Mouse (Mus musculus): Measurements from ENCODE around the gene Esrrg. TPM values are rescaled to one million over a fixed set of nuclear protein-coding genes. Genes with fewer than 3 reads are reported as not detected.

Esrrg gene
- polyA plus RNA-seq, 1 experiment from 2014 or later: 5.0 TPM

GRCm38 (mm10) chr1:188031276-188031675, 422.7 kb downstream of the Esrrg start:
- no peak overlapping the region for H3K4me3 ChIP-seq (ENCODE audit: low read depth, low read length)
- H3K4me2 ChIP-seq (ENCODE audit: low read depth, low read length, severe bottlenecking): no peak overlapping the region
- H3K27me3 ChIP-seq (ENCODE audit: control insufficient read depth, insufficient read depth, low read length): no peaks in the 10 kb centered on the region
- no peaks in the 10 kb centered on the region; the same call in 1 of the 2 replicates for H3K4me1 ChIP-seq (replicated peaks; ENCODE audit: control insufficient read depth, insufficient read depth, low read length)
- ATAC-seq (replicated peaks; ENCODE audit: low FRiP score) (no peak), DNase-seq (ENCODE audit: low spot score) (no peak)
- no peak overlapping the region for H3K9ac ChIP-seq (ENCODE audit: low read length)
- no peak overlapping the region for H3K27ac ChIP-seq (ENCODE audit: low read depth, low read length)
- no peaks in the 10 kb centered on the region for H3K36me3 ChIP-seq (ENCODE audit: control insufficient read depth, insufficient read depth, low read length)
- WGBS: 17% methylated on average over 4 of the region's 4 CpGs
- no peaks in the 10 kb centered on the region for H3K9me3 ChIP-seq (ENCODE audit: control insufficient read depth, low read length)

DNA sequence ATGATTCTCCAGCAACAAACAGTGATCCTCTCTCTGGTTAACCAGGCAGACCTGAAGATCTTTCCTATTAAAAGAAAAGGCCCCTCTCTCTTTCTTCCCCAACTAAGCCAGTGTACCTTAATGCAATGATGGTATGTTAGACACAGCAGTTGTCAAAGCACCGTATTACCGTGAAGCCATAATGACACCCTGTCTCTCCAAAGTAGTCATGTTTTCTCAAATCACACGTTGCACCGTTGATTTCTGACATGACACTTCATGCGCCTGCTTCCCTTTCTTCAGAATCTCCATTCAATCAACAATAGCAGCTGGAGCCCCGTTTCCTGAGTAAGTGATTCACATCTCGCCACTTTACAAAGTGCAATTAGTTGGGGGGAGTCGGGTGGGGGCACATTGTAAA, 427.4 kb downstream of the Esrrg start:
- ATAC-seq (replicated peaks; ENCODE audit: low FRiP score) (no peak), DNase-seq (ENCODE audit: low spot score) (no peak)
- H3K9me3 ChIP-seq (ENCODE audit: control insufficient read depth, low read length): no peaks in the 10 kb centered on the region
- no peak overlapping the region for H3K4me3 ChIP-seq (ENCODE audit: low read depth, low read length)
- 65% methylated on average over 8 of the region's 8 CpGs for WGBS
- H3K27me3 ChIP-seq (ENCODE audit: control insufficient read depth, insufficient read depth, low read length): no peaks in the 10 kb centered on the region
- H3K27ac ChIP-seq (ENCODE audit: low read depth, low read length): no peak overlapping the region
- no peaks in the 10 kb centered on the region; the same call in 1 of the 2 replicates for H3K4me1 ChIP-seq (replicated peaks; ENCODE audit: control insufficient read depth, insufficient read depth, low read length)
- no peaks in the 10 kb centered on the region for H3K36me3 ChIP-seq (ENCODE audit: control insufficient read depth, insufficient read depth, low read length)
- H3K4me2 ChIP-seq (ENCODE audit: low read depth, low read length, severe bottlenecking): no peak overlapping the region
- H3K9ac ChIP-seq (ENCODE audit: low read length): no peak overlapping the region

GRCm38 (mm10) chr1:188046691-188047121, 438.1 kb downstream of the Esrrg start:
- peak; percentile 45 for DNase-seq (ENCODE audit: low spot score)
- H3K27ac ChIP-seq (ENCODE audit: low read depth, low read length): no peak overlapping the region
- H3K9ac ChIP-seq (ENCODE audit: low read length): no peak overlapping the region
- H3K4me2 ChIP-seq (ENCODE audit: low read depth, low read length, severe bottlenecking): no peak overlapping the region
- ATAC-seq (replicated peaks; ENCODE audit: low FRiP score): no peak
- no peaks in the 10 kb centered on the region for H3K36me3 ChIP-seq (ENCODE audit: control insufficient read depth, insufficient read depth, low read length)
- no peaks in the 10 kb centered on the region for H3K4me1 ChIP-seq (replicated peaks; ENCODE audit: control insufficient read depth, insufficient read depth, low read length)
- no peaks in the 10 kb centered on the region for H3K27me3 ChIP-seq (ENCODE audit: control insufficient read depth, insufficient read depth, low read length)
- WGBS: 68% methylated on average over 6 of the region's 6 CpGs
- H3K9me3 ChIP-seq (ENCODE audit: control insufficient read depth, low read length): no peaks in the 10 kb centered on the region
- no peak overlapping the region for H3K4me3 ChIP-seq (ENCODE audit: low read depth, low read length)

- Histone ChIP-seq H3K4me2 (ENCODE audit: low read depth, low read length, severe bottlenecking) (no peak overlapping the region), H3K4me3 (ENCODE audit: low read depth, low read length) (no peak overlapping the region), H3K36me3 (ENCODE audit: control insufficient read depth, insufficient read depth, low read length) (no peaks in the 10 kb centered on the region), H3K4me1 (replicated peaks; ENCODE audit: control insufficient read depth, insufficient read depth, low read length) (no peaks in the 10 kb centered on the region), H3K9me3 (ENCODE audit: control insufficient read depth, low read length) (no peaks in the 10 kb centered on the region), H3K27me3 (ENCODE audit: control insufficient read depth, insufficient read depth, low read length) (no peaks in the 10 kb centered on the region), H3K9ac (ENCODE audit: low read length) (no peak overlapping the region), H3K27ac (ENCODE audit: low read depth, low read length) (no peak overlapping the region)
- 83% methylated on average over 3 of the region's 3 CpGs for WGBS
- peak; percentile 45 for DNase-seq (ENCODE audit: low spot score)
- no peak for ATAC-seq (replicated peaks; ENCODE audit: low FRiP score)
Measured at GRCm38 (mm10) chr1:188047148-188047547, 438.6 kb downstream of the Esrrg start.

DNA sequence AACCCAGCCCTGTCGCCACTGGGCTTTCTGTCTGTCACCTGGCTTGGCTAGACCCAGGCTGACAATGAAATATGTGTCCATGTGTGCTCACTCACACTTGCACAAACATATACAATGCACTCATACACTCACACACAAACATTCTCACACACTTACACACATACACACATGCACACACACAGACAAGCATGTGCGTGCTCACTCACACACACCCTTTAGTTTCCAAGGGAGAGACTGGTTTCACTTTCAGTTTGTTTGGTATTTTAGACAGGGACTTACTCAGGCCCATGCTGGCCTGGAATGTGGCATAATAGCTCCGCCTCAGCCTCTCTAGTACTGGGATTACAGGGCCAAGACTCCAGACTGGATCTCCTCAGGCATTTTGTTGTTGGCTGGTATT, 447.3 kb downstream of the Esrrg start:
- no peaks in the 10 kb centered on the region for H3K4me1 ChIP-seq (replicated peaks; ENCODE audit: control insufficient read depth, insufficient read depth, low read length)
- H3K9me3 ChIP-seq (ENCODE audit: control insufficient read depth, low read length): no peaks in the 10 kb centered on the region
- WGBS: 77% methylated on average over 3 of the region's 3 CpGs
- no peak overlapping the region for H3K9ac ChIP-seq (ENCODE audit: low read length)
- no peak overlapping the region for H3K27ac ChIP-seq (ENCODE audit: low read depth, low read length)
- no peak overlapping the region for H3K4me2 ChIP-seq (ENCODE audit: low read depth, low read length, severe bottlenecking)
- DNase-seq (ENCODE audit: low spot score) (peak; percentile 26), ATAC-seq (replicated peaks; ENCODE audit: low FRiP score) (no peak)
- no peaks in the 10 kb centered on the region for H3K27me3 ChIP-seq (ENCODE audit: control insufficient read depth, insufficient read depth, low read length)
- H3K36me3 ChIP-seq (ENCODE audit: control insufficient read depth, insufficient read depth, low read length): no peaks in the 10 kb centered on the region
- no peak overlapping the region for H3K4me3 ChIP-seq (ENCODE audit: low read depth, low read length)

DNA sequence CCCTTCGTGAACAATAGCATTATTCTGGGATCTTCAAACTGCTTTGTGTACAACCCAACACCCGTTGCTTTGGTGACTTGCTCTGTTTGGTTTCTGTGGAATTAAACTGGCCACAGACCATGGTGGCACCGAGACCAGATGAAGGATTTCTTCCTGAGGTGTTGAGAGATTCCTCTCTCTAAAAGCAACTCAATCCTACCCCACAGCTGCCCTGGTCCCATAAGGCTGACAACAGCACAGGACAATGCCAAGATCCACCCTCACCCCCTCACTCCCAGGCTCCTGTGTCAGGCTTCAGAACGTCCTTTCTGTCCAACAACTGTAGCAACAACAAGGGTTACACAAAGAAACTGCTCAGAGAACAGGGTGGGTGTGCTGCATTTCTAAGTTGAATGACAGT, 449.3 kb downstream of the Esrrg start:
- H3K9ac ChIP-seq (ENCODE audit: low read length): no peak overlapping the region
- H3K27ac ChIP-seq (ENCODE audit: low read depth, low read length): no peak overlapping the region
- no peaks in the 10 kb centered on the region for H3K36me3 ChIP-seq (ENCODE audit: control insufficient read depth, insufficient read depth, low read length)
- no peak overlapping the region for H3K4me3 ChIP-seq (ENCODE audit: low read depth, low read length)
- no peaks in the 10 kb centered on the region for H3K27me3 ChIP-seq (ENCODE audit: control insufficient read depth, insufficient read depth, low read length)
- H3K4me1 ChIP-seq (replicated peaks; ENCODE audit: control insufficient read depth, insufficient read depth, low read length): no peaks in the 10 kb centered on the region
- no peak overlapping the region for H3K4me2 ChIP-seq (ENCODE audit: low read depth, low read length, severe bottlenecking)
- WGBS: 69% methylated on average over 4 of the region's 4 CpGs
- no peak for ATAC-seq (replicated peaks; ENCODE audit: low FRiP score)
- no peaks in the 10 kb centered on the region for H3K9me3 ChIP-seq (ENCODE audit: control insufficient read depth, low read length)
- DNase-seq (ENCODE audit: low spot score): no peak

DNA sequence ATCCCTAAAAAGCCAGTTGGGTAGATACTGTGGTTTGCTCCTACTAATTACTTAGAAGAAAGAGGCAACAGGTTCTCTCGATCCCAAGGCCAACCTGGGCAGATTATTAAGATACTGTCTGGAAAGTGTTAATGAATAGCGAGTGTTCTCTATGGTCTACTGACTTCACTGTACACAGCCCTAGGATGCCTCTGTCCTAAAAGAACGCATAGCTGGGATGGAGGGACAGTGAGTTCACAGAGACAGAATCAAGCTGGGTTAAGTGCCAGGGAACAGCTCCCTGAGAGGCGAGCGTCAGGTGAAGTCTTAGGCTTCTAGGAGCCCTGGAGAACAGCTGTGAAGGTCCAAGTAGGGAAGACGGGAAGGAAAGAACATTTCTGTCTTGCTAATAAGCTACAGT, 450.4 kb downstream of the Esrrg start:
- DNase-seq (ENCODE audit: low spot score) (no peak), ATAC-seq (replicated peaks; ENCODE audit: low FRiP score) (no peak)
- H3K36me3 ChIP-seq (ENCODE audit: control insufficient read depth, insufficient read depth, low read length): no peaks in the 10 kb centered on the region
- no peaks in the 10 kb centered on the region for H3K4me1 ChIP-seq (replicated peaks; ENCODE audit: control insufficient read depth, insufficient read depth, low read length)
- H3K9ac ChIP-seq (ENCODE audit: low read length): no peak overlapping the region
- H3K27me3 ChIP-seq (ENCODE audit: control insufficient read depth, insufficient read depth, low read length): no peaks in the 10 kb centered on the region
- no peak overlapping the region for H3K27ac ChIP-seq (ENCODE audit: low read depth, low read length)
- no peaks in the 10 kb centered on the region for H3K9me3 ChIP-seq (ENCODE audit: control insufficient read depth, low read length)
- H3K4me2 ChIP-seq (ENCODE audit: low read depth, low read length, severe bottlenecking): no peak overlapping the region
- no peak overlapping the region for H3K4me3 ChIP-seq (ENCODE audit: low read depth, low read length)
- 89% methylated on average over 6 of the region's 6 CpGs for WGBS

- ATAC-seq (replicated peaks; ENCODE audit: low FRiP score): no peak
- no peaks in the 10 kb centered on the region for H3K4me1 ChIP-seq (replicated peaks; ENCODE audit: control insufficient read depth, insufficient read depth, low read length)
- DNase-seq (ENCODE audit: low spot score): peak; percentile 31
- H3K9ac ChIP-seq (ENCODE audit: low read length): no peak overlapping the region
- H3K4me3 ChIP-seq (ENCODE audit: low read depth, low read length): no peak overlapping the region
- no peak overlapping the region for H3K4me2 ChIP-seq (ENCODE audit: low read depth, low read length, severe bottlenecking)
- H3K36me3 ChIP-seq (ENCODE audit: control insufficient read depth, insufficient read depth, low read length): no peaks in the 10 kb centered on the region
- H3K27me3 ChIP-seq (ENCODE audit: control insufficient read depth, insufficient read depth, low read length): no peaks in the 10 kb centered on the region
- no peak overlapping the region for H3K27ac ChIP-seq (ENCODE audit: low read depth, low read length)
- H3K9me3 ChIP-seq (ENCODE audit: control insufficient read depth, low read length): no peaks in the 10 kb centered on the region
- WGBS: 87% methylated on average over 7 of the region's 7 CpGs
Measured at GRCm38 (mm10) chr1:188060493-188060892, 451.9 kb downstream of the Esrrg start.

DNA sequence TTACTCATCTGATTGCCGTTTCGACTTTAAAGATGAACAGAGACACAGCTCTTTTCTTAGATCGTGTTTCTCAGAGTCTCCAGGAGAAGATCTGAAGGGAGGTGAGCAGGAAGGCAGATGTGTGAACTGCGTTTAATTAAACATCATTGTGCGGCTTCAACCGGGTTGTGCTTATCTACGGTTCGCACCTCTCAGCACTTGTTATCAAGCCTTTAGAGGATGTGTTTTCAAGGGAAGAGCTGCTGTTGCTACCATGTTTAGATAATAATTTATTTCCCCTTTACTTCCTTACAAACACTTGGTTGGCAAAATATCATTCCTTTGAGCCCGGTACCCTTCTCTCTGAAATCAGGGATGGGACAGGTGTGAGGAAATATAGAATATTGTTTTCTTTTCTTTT, 460.2 kb downstream of the Esrrg start:
- no peaks in the 10 kb centered on the region for H3K27me3 ChIP-seq (ENCODE audit: control insufficient read depth, insufficient read depth, low read length)
- no peak overlapping the region for H3K4me2 ChIP-seq (ENCODE audit: low read depth, low read length, severe bottlenecking)
- H3K4me3 ChIP-seq (ENCODE audit: low read depth, low read length): no peak overlapping the region
- no peak for ATAC-seq (replicated peaks; ENCODE audit: low FRiP score)
- peak; percentile 7 for DNase-seq (ENCODE audit: low spot score)
- 85% methylated on average over 9 of the region's 9 CpGs for WGBS
- no peak overlapping the region for H3K27ac ChIP-seq (ENCODE audit: low read depth, low read length)
- no peaks in the 10 kb centered on the region for H3K36me3 ChIP-seq (ENCODE audit: control insufficient read depth, insufficient read depth, low read length)
- no peak overlapping the region for H3K9ac ChIP-seq (ENCODE audit: low read length)
- H3K4me1 ChIP-seq (replicated peaks; ENCODE audit: control insufficient read depth, insufficient read depth, low read length): no peaks in the 10 kb centered on the region
- no peaks in the 10 kb centered on the region for H3K9me3 ChIP-seq (ENCODE audit: control insufficient read depth, low read length)

Measured in forebrain, embryonic 11.5 days (tissue).